Mouse (Mus musculus) CH12F3 (cell line): ENCODE results near the gene Deup1.

Experiments used
- in situ Hi-C: fragments of 300-500 bp; cut with MboI; formaldehyde crosslinking; loops from 2 replicates; pipeline ENCODE4 v1.14.3; 2020; ENCODE audit warnings: low sequenced_read_pairs

Deup1 gene

GRCm38 (mm10) chr9:15534110-15534509 lies 93.6 kb downstream of the Deup1 start:
- in situ Hi-C loops, result loop anchor here (5.0 kb wide), 1 partner anchor 37 kb away; no protein-coding TSS in a partner anchor

GRCm38 (mm10) chr9:15533336-15534070 lies 94.2 kb downstream of the Deup1 start:
- in situ Hi-C loops, result loop anchor here (5.0 kb wide), 1 partner anchor 36 kb away; no protein-coding TSS in a partner anchor

GRCm38 (mm10) chr9:15531204-15531603 lies 96.5 kb downstream of the Deup1 start:
- in situ Hi-C loops, result loop anchor here (5.0 kb wide), 1 partner anchor 34 kb away; no protein-coding TSS in a partner anchor

- in situ Hi-C loops, result loop anchor here (5.0 kb wide), 1 partner anchor 33 kb away; no protein-coding TSS in a partner anchor
These were observed 97.8 kb downstream of the Deup1 start for GRCm38 (mm10) chr9:15529965-15530320.

GRCm38 (mm10) chr9:15529275-15529964 lies 98.3 kb downstream of the Deup1 start:
- in situ Hi-C loops, result no loop called here

GRCm38 (mm10) chr9:15528368-15528767 lies 99.4 kb downstream of the Deup1 start:
- in situ Hi-C loops, result no loop called here

GRCm38 (mm10) chr9:15527846-15528245 lies 99.9 kb downstream of the Deup1 start:
- in situ Hi-C loops, result no loop called here

GRCm38 (mm10) chr9:15526539-15526938 lies 101.2 kb downstream of the Deup1 start:
- in situ Hi-C loops, result no loop called here

- in situ Hi-C loops, result no loop called here
These were observed 102.5 kb downstream of the Deup1 start for GRCm38 (mm10) chr9:15525246-15525645.

- in situ Hi-C loops, result no loop called here
These were observed 104.1 kb downstream of the Deup1 start for GRCm38 (mm10) chr9:15523646-15524045.

GRCm38 (mm10) chr9:15522887-15523286 lies 104.8 kb downstream of the Deup1 start:
- in situ Hi-C loops, result no loop called here

GRCm38 (mm10) chr9:15522348-15522747 lies 105.4 kb downstream of the Deup1 start:
- in situ Hi-C loops, result no loop called here

- in situ Hi-C loops, result no loop called here
These were observed 109.8 kb downstream of the Deup1 start for GRCm38 (mm10) chr9:15517979-15518378.

- in situ Hi-C loops, result no loop called here
These were observed 111.7 kb downstream of the Deup1 start for GRCm38 (mm10) chr9:15516007-15516406.

GRCm38 (mm10) chr9:15512918-15513317 lies 114.8 kb downstream of the Deup1 start:
- in situ Hi-C loops, result no loop called here

GRCm38 (mm10) chr9:15510557-15511310 lies 117.0 kb downstream of the Deup1 start:
- in situ Hi-C loops, result no loop called here
